Mouse (Mus musculus): Measurements from ENCODE around the gene Abcb1a.

Abcb1a gene

GRCm38 (mm10) chr5:8659911-8660737 lies at the start of gene Abcb1a:
Abcb1a (plus strand) TSS chr5:8660077.
- in situ Hi-C loops (cut with MboI), result no loop called here

GRCm38 (mm10) chr5:8622071-8622595 lies 37.7 kb upstream of the Abcb1a start:
- in situ Hi-C loops (cut with MboI), result loop anchor here (10.0 kb wide), 1 partner anchor 53 kb away; no protein-coding TSS in a partner anchor

- in situ Hi-C loops (cut with MboI), result loop anchor here (10.0 kb wide), 1 partner anchor 52 kb away; no protein-coding TSS in a partner anchor
Measured at GRCm38 (mm10) chr5:8622596-8623231, 37.2 kb upstream of the Abcb1a start, which contains the start of gene Rundc3b. Rundc3b (minus strand) TSS chr5:8622952.

GRCm38 (mm10) chr5:8632901-8633300 lies 27.0 kb upstream of the Abcb1a start:
- in situ Hi-C loops (cut with MboI), result no loop called here

- in situ Hi-C loops (cut with MboI), result no loop called here
Measured at GRCm38 (mm10) chr5:8634489-8634975, 25.3 kb upstream of the Abcb1a start.

- in situ Hi-C loops (cut with MboI), result no loop called here
Measured at GRCm38 (mm10) chr5:8648300-8648699, 11.6 kb upstream of the Abcb1a start.

GRCm38 (mm10) chr5:8648774-8649173 lies 11.1 kb upstream of the Abcb1a start:
- in situ Hi-C loops (cut with MboI), result no loop called here

GRCm38 (mm10) chr5:8652085-8652484 lies 7.8 kb upstream of the Abcb1a start:
- in situ Hi-C loops (cut with MboI), result no loop called here

GRCm38 (mm10) chr5:8660738-8661151 lies 868 bp downstream of the Abcb1a start:
- in situ Hi-C loops (cut with MboI), result no loop called here

- in situ Hi-C loops (cut with MboI), result no loop called here
Measured at GRCm38 (mm10) chr5:8664678-8665077, 4.8 kb downstream of the Abcb1a start.

- in situ Hi-C loops (cut with MboI), result no loop called here
Measured at GRCm38 (mm10) chr5:8667758-8668474, 8.0 kb downstream of the Abcb1a start.

- in situ Hi-C loops (cut with MboI), result loop anchor here (10.0 kb wide), 1 partner anchor 45 kb away; the partner anchor contains the start of gene Rundc3b
Measured at GRCm38 (mm10) chr5:8669606-8670005, 9.7 kb downstream of the Abcb1a start.

GRCm38 (mm10) chr5:8675262-8675951 lies 15.5 kb downstream of the Abcb1a start:
- in situ Hi-C loops (cut with MboI), result loop anchor here (10.0 kb wide), 1 partner anchor 51 kb away; the partner anchor contains the start of gene Rundc3b

GRCm38 (mm10) chr5:8675952-8676262 lies 16.0 kb downstream of the Abcb1a start:
- in situ Hi-C loops (cut with MboI), result loop anchor here (10.0 kb wide), 1 partner anchor 51 kb away; the partner anchor contains the start of gene Rundc3b

- in situ Hi-C loops (cut with MboI), result no loop called here
Measured at GRCm38 (mm10) chr5:8681166-8681565, 21.3 kb downstream of the Abcb1a start.

- in situ Hi-C loops (cut with MboI), result no loop called here
Measured at GRCm38 (mm10) chr5:8683686-8684085, 23.8 kb downstream of the Abcb1a start.

GRCm38 (mm10) chr5:8686071-8686470 lies 26.2 kb downstream of the Abcb1a start:
- in situ Hi-C loops (cut with MboI), result no loop called here

GRCm38 (mm10) chr5:8687550-8687949 lies 27.7 kb downstream of the Abcb1a start:
- in situ Hi-C loops (cut with MboI), result no loop called here

GRCm38 (mm10) chr5:8716061-8716460 lies 56.2 kb downstream of the Abcb1a start:
- in situ Hi-C loops (cut with MboI), result no loop called here

- in situ Hi-C loops (cut with MboI), result no loop called here
Measured at GRCm38 (mm10) chr5:8719556-8719955, 59.7 kb downstream of the Abcb1a start.

- in situ Hi-C loops (cut with MboI), result no loop called here
Measured at GRCm38 (mm10) chr5:8722224-8722623, 62.3 kb downstream of the Abcb1a start.

Measured in mature B cell (primary cell).